Mouse (Mus musculus): ENCODE measurements around the gene Il17f.
"Not testable (repeated sequence)": the region's sequence is repeated elsewhere in the genome, so short reads cannot be mapped to it uniquely, and the experiment has no call there.

Gene Il17f

GRCm38 (mm10) chr1:20790517-20790916 is at the start of gene Il17f:
Gene Il17f (minus strand): TSS chr1:20790617.
- not testable (repeated sequence) for DNase-seq (ENCODE audit: low read depth)

- DNase-seq (ENCODE audit: low read depth): no peak
Observed at GRCm38 (mm10) chr1:20839911-20840310, 49.5 kb upstream of the Il17f start.

- DNase-seq (ENCODE audit: low read depth): no peak
Observed at GRCm38 (mm10) chr1:20836551-20837125, 46.2 kb upstream of the Il17f start.

- no peak for DNase-seq (ENCODE audit: low read depth)
Observed at GRCm38 (mm10) chr1:20833141-20833511, 42.7 kb upstream of the Il17f start.

GRCm38 (mm10) chr1:20832473-20833140 is 42.2 kb upstream of the Il17f start:
- no peak for DNase-seq (ENCODE audit: low read depth)

- DNase-seq (ENCODE audit: low read depth): no peak
Observed at GRCm38 (mm10) chr1:20830546-20830945, 40.1 kb upstream of the Il17f start.

- no peak for DNase-seq (ENCODE audit: low read depth)
Observed at GRCm38 (mm10) chr1:20828061-20828460, 37.6 kb upstream of the Il17f start.

- DNase-seq (ENCODE audit: low read depth): peak; percentile 41
Observed at GRCm38 (mm10) chr1:20825036-20825435, 34.6 kb upstream of the Il17f start.

GRCm38 (mm10) chr1:20823906-20824305 is 33.5 kb upstream of the Il17f start:
- no peak for DNase-seq (ENCODE audit: low read depth)

- no peak for DNase-seq (ENCODE audit: low read depth)
Observed at GRCm38 (mm10) chr1:20823471-20823870, 33.1 kb upstream of the Il17f start.

GRCm38 (mm10) chr1:20820959-20821358 is 30.5 kb upstream of the Il17f start:
- no peak for DNase-seq (ENCODE audit: low read depth)

GRCm38 (mm10) chr1:20819771-20820605 is 29.6 kb upstream of the Il17f start, which contains the start of gene Mcm3:
Gene Mcm3 (minus strand): TSS chr1:20820312.
- peak; percentile 97 for DNase-seq (ENCODE audit: low read depth)

- no peak for DNase-seq (ENCODE audit: low read depth)
Observed at GRCm38 (mm10) chr1:20817596-20817995, 27.2 kb upstream of the Il17f start.

GRCm38 (mm10) chr1:20817172-20817571 is 26.8 kb upstream of the Il17f start:
- no peak for DNase-seq (ENCODE audit: low read depth)

GRCm38 (mm10) chr1:20814521-20814920 is 24.1 kb upstream of the Il17f start:
- no peak for DNase-seq (ENCODE audit: low read depth)

GRCm38 (mm10) chr1:20804526-20804925 is 14.1 kb upstream of the Il17f start:
- DNase-seq (ENCODE audit: low read depth): no peak

- peak; percentile 28 for DNase-seq (ENCODE audit: low read depth)
Observed at GRCm38 (mm10) chr1:20801682-20802390, 11.4 kb upstream of the Il17f start.

GRCm38 (mm10) chr1:20801275-20801674 is 10.9 kb upstream of the Il17f start:
- DNase-seq (ENCODE audit: low read depth): no peak

- no peak for DNase-seq (ENCODE audit: low read depth)
Observed at GRCm38 (mm10) chr1:20795178-20795577, 4.8 kb upstream of the Il17f start.

- no peak for DNase-seq (ENCODE audit: low read depth)
Observed at GRCm38 (mm10) chr1:20794760-20795159, 4.3 kb upstream of the Il17f start.

GRCm38 (mm10) chr1:20791414-20791813 is 997 bp upstream of the Il17f start:
- peak; percentile 22 for DNase-seq (ENCODE audit: low read depth)

- no peak for DNase-seq (ENCODE audit: low read depth)
Observed at GRCm38 (mm10) chr1:20788419-20788818, 2.0 kb downstream of the Il17f start.
